Mouse (Mus musculus): ENCODE data around the gene 2010300C02Rik. TPM values are rescaled to one million over a fixed set of nuclear protein-coding genes. Genes with fewer than 3 reads are reported as not detected.

Gene 2010300C02Rik
- polyA plus RNA-seq, 1 experiment from 2014 or later = 7.5 TPM

- Histone ChIP-seq H3K27me3 (ENCODE audit: control insufficient read depth, insufficient read depth, low read length) (no peaks in the 10 kb centered on the region), H3K4me1 (replicated peaks; ENCODE audit: control insufficient read depth, insufficient read depth) (peaks cover 12% of the 10 kb centered on the region), H3K9ac (ENCODE audit: low read length) (no peak overlapping the region), H3K9me3 (ENCODE audit: control insufficient read depth, low read length) (no peaks in the 10 kb centered on the region), H3K27ac (replicated peaks) (peak overlapping the region; percentile 69), H3K36me3 (ENCODE audit: control insufficient read depth, insufficient read depth, low read length) (no peaks in the 10 kb centered on the region), H3K4me3 (ENCODE audit: low read depth, low read length) (no peak overlapping the region), H3K4me2 (replicated peaks; ENCODE audit: low read depth) (no peak overlapping the region)
- WGBS = 49% methylated on average over 13 of the region's 13 CpGs
- ATAC-seq (ENCODE audit: low FRiP score, low TSS enrichment) = peak; percentile 60
- TF ChIP-seq EP300 (optimal IDR thresholded peaks at IDR 0.05) (no peak), CTCF (IDR thresholded peaks at IDR 0.05; ENCODE audit: low read depth) (no peak)
- peak; percentile 50 for DNase-seq (ENCODE audit: low spot score)
Measured at GRCm38 (mm10) chr1:37585809-37586480, 133.9 kb downstream of the 2010300C02Rik start.

GRCm38 (mm10) chr1:37583795-37584464, 136.0 kb downstream of the 2010300C02Rik start:
- Histone ChIP-seq H3K4me2 (replicated peaks; ENCODE audit: low read depth) (0 out of 2 replicates have a peak overlapping the region, but pooled peaks have one; percentile 3), H3K27ac (replicated peaks) (peak overlapping the region; percentile 79), H3K4me1 (replicated peaks; ENCODE audit: control insufficient read depth, insufficient read depth) (peaks cover 12% of the 10 kb centered on the region), H3K9ac (ENCODE audit: low read length) (peak overlapping the region; percentile 18; the same call in 1 of the 2 replicates), H3K9me3 (ENCODE audit: control insufficient read depth, low read length) (no peaks in the 10 kb centered on the region), H3K4me3 (ENCODE audit: low read depth, low read length) (no peak overlapping the region), H3K27me3 (ENCODE audit: control insufficient read depth, insufficient read depth, low read length) (no peaks in the 10 kb centered on the region), H3K36me3 (ENCODE audit: control insufficient read depth, insufficient read depth, low read length) (no peaks in the 10 kb centered on the region)
- TF ChIP-seq CTCF (IDR thresholded peaks at IDR 0.05; ENCODE audit: low read depth) = no peak
- DNase-seq (ENCODE audit: low spot score) (peak; percentile 74), ATAC-seq (ENCODE audit: low FRiP score, low TSS enrichment) (peak; percentile 87)
- WGBS = 13% methylated on average over 9 of the region's 9 CpGs

GRCm38 (mm10) chr1:37583167-37583566, 136.7 kb downstream of the 2010300C02Rik start:
- DNase-seq (ENCODE audit: low spot score) (no peak), ATAC-seq (ENCODE audit: low FRiP score, low TSS enrichment) (peak; percentile 1; the same call in 1 of the 2 replicates)
- no peaks in the 10 kb centered on the region for H3K36me3 ChIP-seq (ENCODE audit: control insufficient read depth, insufficient read depth, low read length)
- peaks cover 12% of the 10 kb centered on the region for H3K4me1 ChIP-seq (replicated peaks; ENCODE audit: control insufficient read depth, insufficient read depth)
- no peaks in the 10 kb centered on the region for H3K27me3 ChIP-seq (ENCODE audit: control insufficient read depth, insufficient read depth, low read length)
- peak overlapping the region; percentile 79 for H3K27ac ChIP-seq (replicated peaks)
- H3K9ac ChIP-seq (ENCODE audit: low read length) = no peak overlapping the region
- TF ChIP-seq EP300 (optimal IDR thresholded peaks at IDR 0.05) (no peak), CTCF (IDR thresholded peaks at IDR 0.05; ENCODE audit: low read depth) (no peak)
- no peaks in the 10 kb centered on the region for H3K9me3 ChIP-seq (ENCODE audit: control insufficient read depth, low read length)
- WGBS = 80% methylated on average over 8 of the region's 8 CpGs
- no peak overlapping the region for H3K4me2 ChIP-seq (replicated peaks; ENCODE audit: low read depth)
- no peak overlapping the region for H3K4me3 ChIP-seq (ENCODE audit: low read depth, low read length)

DNA sequence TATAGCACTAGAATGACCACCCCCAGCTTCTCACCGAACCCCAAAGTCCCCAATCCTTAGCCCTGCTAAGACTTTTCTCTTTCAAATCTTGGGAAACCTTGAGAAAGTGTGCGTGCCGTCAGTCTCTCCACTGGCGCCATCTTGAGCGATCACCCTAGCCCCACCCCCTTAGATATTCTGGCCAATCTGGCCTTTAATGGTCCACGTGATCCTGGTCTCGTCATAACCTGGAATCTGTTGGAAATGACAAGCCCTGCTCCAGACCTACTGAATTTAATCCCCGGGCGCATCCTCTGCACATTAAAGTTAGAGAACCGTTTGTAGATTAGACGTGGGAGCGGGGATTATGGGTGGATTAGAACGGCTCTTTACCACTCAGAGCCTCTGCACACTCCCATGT, 140.2 kb downstream of the 2010300C02Rik start:
- Histone ChIP-seq H3K36me3 (ENCODE audit: control insufficient read depth, insufficient read depth, low read length) (no peaks in the 10 kb centered on the region), H3K4me2 (replicated peaks; ENCODE audit: low read depth) (no peak overlapping the region), H3K27me3 (ENCODE audit: control insufficient read depth, insufficient read depth, low read length) (no peaks in the 10 kb centered on the region), H3K27ac (replicated peaks) (no peak overlapping the region), H3K4me3 (ENCODE audit: low read depth, low read length) (no peak overlapping the region), H3K9me3 (ENCODE audit: control insufficient read depth, low read length) (no peaks in the 10 kb centered on the region), H3K4me1 (replicated peaks; ENCODE audit: control insufficient read depth, insufficient read depth) (peaks cover 6% of the 10 kb centered on the region; the same call in 1 of the 2 replicates), H3K9ac (ENCODE audit: low read length) (no peak overlapping the region)
- ATAC-seq (ENCODE audit: low FRiP score, low TSS enrichment) (no peak), DNase-seq (ENCODE audit: low spot score) (no peak)
- no peak for TF ChIP-seq EP300 (optimal IDR thresholded peaks at IDR 0.05)
- no peak for TF ChIP-seq CTCF (IDR thresholded peaks at IDR 0.05; ENCODE audit: low read depth)
- WGBS = 95% methylated on average over 13 of the region's 13 CpGs

- H3K36me3 ChIP-seq (ENCODE audit: control insufficient read depth, insufficient read depth, low read length) = no peaks in the 10 kb centered on the region
- H3K27me3 ChIP-seq (ENCODE audit: control insufficient read depth, insufficient read depth, low read length) = no peaks in the 10 kb centered on the region
- H3K9ac ChIP-seq (ENCODE audit: low read length) = no peak overlapping the region
- ATAC-seq (ENCODE audit: low FRiP score, low TSS enrichment) = no peak
- no peak overlapping the region for H3K4me2 ChIP-seq (replicated peaks; ENCODE audit: low read depth)
- H3K4me1 ChIP-seq (replicated peaks; ENCODE audit: control insufficient read depth, insufficient read depth) = no peaks in the 10 kb centered on the region
- H3K27ac ChIP-seq (replicated peaks) = no peak overlapping the region
- DNase-seq (ENCODE audit: low spot score) = no peak
- no peaks in the 10 kb centered on the region for H3K9me3 ChIP-seq (ENCODE audit: control insufficient read depth, low read length)
- TF ChIP-seq CTCF (IDR thresholded peaks at IDR 0.05; ENCODE audit: low read depth) (no peak), EP300 (optimal IDR thresholded peaks at IDR 0.05) (no peak)
- H3K4me3 ChIP-seq (ENCODE audit: low read depth, low read length) = no peak overlapping the region
- WGBS = 41% methylated on average over 10 of the region's 10 CpGs
Measured at GRCm38 (mm10) chr1:37572528-37573272, 147.2 kb downstream of the 2010300C02Rik start.

Measured in stomach, postnatal 0 days (tissue).